Mouse (Mus musculus): Measurements from ENCODE around the gene Dhx40.
"Not testable (repeated sequence)": the region's sequence is repeated elsewhere in the genome, so short reads cannot be mapped to it uniquely, and the experiment has no call there.

Dhx40 gene

GRCm38 (mm10) chr11:86745634-86746404 lies 61.7 kb downstream of the Dhx40 start:
- no peak for DNase-seq

GRCm38 (mm10) chr11:86742605-86743004 lies 64.9 kb downstream of the Dhx40 start:
- no peak for DNase-seq

- DNase-seq, result no peak
Measured at GRCm38 (mm10) chr11:86741505-86741904, 66.0 kb downstream of the Dhx40 start.

GRCm38 (mm10) chr11:86739470-86739869 lies 68.1 kb downstream of the Dhx40 start:
- DNase-seq, result no peak

- DNase-seq, result no peak
Measured at GRCm38 (mm10) chr11:86738956-86739355, 68.6 kb downstream of the Dhx40 start.

- not testable (repeated sequence) for DNase-seq
Measured at GRCm38 (mm10) chr11:86738308-86738707, 69.2 kb downstream of the Dhx40 start.

- peak; percentile 17 to 40 for DNase-seq
Measured at GRCm38 (mm10) chr11:86737301-86738000, 70.1 kb downstream of the Dhx40 start.

- DNase-seq, result no peak
Measured at GRCm38 (mm10) chr11:86734993-86735392, 72.6 kb downstream of the Dhx40 start.

- no peak for DNase-seq
Measured at GRCm38 (mm10) chr11:86734241-86734939, 73.2 kb downstream of the Dhx40 start.

GRCm38 (mm10) chr11:86731443-86731842 lies 76.1 kb downstream of the Dhx40 start:
- no peak for DNase-seq

GRCm38 (mm10) chr11:86725607-86726006 lies 81.9 kb downstream of the Dhx40 start:
- no peak for DNase-seq

- no peak for DNase-seq
Measured at GRCm38 (mm10) chr11:86724982-86725381, 82.6 kb downstream of the Dhx40 start.

GRCm38 (mm10) chr11:86724004-86724403 lies 83.5 kb downstream of the Dhx40 start:
- DNase-seq, result no peak

GRCm38 (mm10) chr11:86719390-86719789 lies 88.2 kb downstream of the Dhx40 start:
- DNase-seq, result no peak
